Mouse (Mus musculus) adrenal gland, postnatal 14 days (tissue): ENCODE results near the gene Set. TPM values are rescaled to one million over a fixed set of nuclear protein-coding genes. Genes with fewer than 3 reads are reported as not detected.

Experiments
- DNase-seq: peaks from one replicate; pipeline ENCODE4 v3.0.0; 2021; ENCODE audit warnings: mixed read lengths
- total RNA-seq: library from RNA; stranded (reverse); gene quantifications from 2 replicates; pipeline ENCODE4 v1.2.3, GENCODE M21; 2021

Set gene
- total RNA-seq, 1 experiment from 2014 or later: 250 TPM

GRCm38 (mm10) chr2:30091521-30091920 lies 34.3 kb downstream of the Set start:
- no peak for DNase-seq

GRCm38 (mm10) chr2:30092280-30092918 lies 35.2 kb downstream of the Set start:
- DNase-seq: no peak

- DNase-seq: peak; percentile 98
These were observed 36.5 kb downstream of the Set start, which contains the start of gene Zdhhc12 for GRCm38 (mm10) chr2:30093471-30094207. Gene Zdhhc12, minus strand, starts transcription at chr2:30093648.

- peak; percentile 41 for DNase-seq
These were observed 37.0 kb downstream of the Set start for GRCm38 (mm10) chr2:30094208-30094588.

- DNase-seq: peak; percentile 81
These were observed 38.8 kb downstream of the Set start for GRCm38 (mm10) chr2:30095882-30096527.

- DNase-seq: no peak
These were observed 43.0 kb downstream of the Set start for GRCm38 (mm10) chr2:30100214-30100613.

GRCm38 (mm10) chr2:30106364-30106763 lies 49.2 kb downstream of the Set start:
- DNase-seq: peak; percentile 65

- DNase-seq: peak; percentile 64
These were observed 50.5 kb downstream of the Set start for GRCm38 (mm10) chr2:30107646-30108045.

GRCm38 (mm10) chr2:30108260-30108659 lies 51.1 kb downstream of the Set start:
- no peak for DNase-seq

GRCm38 (mm10) chr2:30111500-30111899 lies 54.3 kb downstream of the Set start:
- DNase-seq: no peak

GRCm38 (mm10) chr2:30112564-30112963 lies 55.4 kb downstream of the Set start:
- DNase-seq: no peak

GRCm38 (mm10) chr2:30119641-30120051 lies 62.5 kb downstream of the Set start:
- DNase-seq: no peak

GRCm38 (mm10) chr2:30120269-30120668 lies 63.1 kb downstream of the Set start:
- DNase-seq: no peak

Other genes with a start within 250 kb of the Set start
- 33.8 and 34.3 TPM in 2 replicates for gene Urm1, start 237.3 kb upstream of the Set start, total RNA-seq
- 10.8 and 12.4 TPM in 2 replicates for gene Cercam, start 188.2 kb upstream of the Set start, total RNA-seq
- 42.2 and 54.5 TPM in 2 replicates for gene Odf2, start 168.2 kb upstream of the Set start, total RNA-seq
- 29.1 and 35.3 TPM in 2 replicates for gene Gle1, start 122.0 kb upstream of the Set start, total RNA-seq
- gene Sptan1, start 91.8 kb upstream of the Set start, total RNA-seq: 228 and 265 TPM in 2 replicates
- gene Wdr34, start 8.5 kb upstream of the Set start, total RNA-seq: 18.5 and 20.2 TPM in 2 replicates
- 5.7 and 10.9 TPM in 2 replicates for gene Pkn3, start 20.3 kb downstream of the Set start, total RNA-seq
- 13.9 and 18.3 TPM in 2 replicates for gene Zdhhc12, start 36.3 kb downstream of the Set start, total RNA-seq
- 32.4 and 40.5 TPM in 2 replicates for gene Zer1, start 67.2 kb downstream of the Set start, total RNA-seq
- 47.1 and 52.7 TPM in 2 replicates for gene Tbc1d13, start 76.4 kb downstream of the Set start, total RNA-seq
- 49.3 and 52.9 TPM in 2 replicates for gene Endog, start 114.1 kb downstream of the Set start, total RNA-seq
- gene Spout1, start 121.1 kb downstream of the Set start, total RNA-seq: 21.8 and 22.2 TPM in 2 replicates
- gene Kyat1, start 148.5 kb downstream of the Set start, total RNA-seq: 29.1 and 29.3 TPM in 2 replicates
- gene Lrrc8a, start 180.3 kb downstream of the Set start, total RNA-seq: 57.7 and 60.3 TPM in 2 replicates
- gene Gm28035, start 183.2 kb downstream of the Set start, total RNA-seq: 0.63 and 1.7 TPM in 2 replicates
- 19.8 and 20.4 TPM in 2 replicates for gene Phyhd1, start 208.8 kb downstream of the Set start, total RNA-seq
- gene Gm28038, start 223.7 kb downstream of the Set start, total RNA-seq: not detected in 2 replicates
- 46.2 and 48.1 TPM in 2 replicates for gene Dolk, start 229.0 kb downstream of the Set start, total RNA-seq
- gene Nup188, start 229.0 kb downstream of the Set start, total RNA-seq: 38.2 and 40.5 TPM in 2 replicates